Mouse (Mus musculus) adrenal gland, adult 2 months (tissue): ENCODE results near the gene Nt5e. TPM values are rescaled to one million over a fixed set of nuclear protein-coding genes. Genes with fewer than 3 reads are reported as not detected.
"Not testable (repeated sequence)": the region's sequence is repeated elsewhere in the genome, so short reads cannot be mapped to it uniquely, and the experiment has no call there.

Source experiments
- DNase-seq: peaks from one replicate; pipeline ENCODE4 v3.0.0; 2021
- long read RNA-seq: library from polyadenylated mRNA; stranded (forward); transcript quantifications from one replicate; pipeline ENCODE4 v2.0.0, GENCODE M21; 2021
- polyA plus RNA-seq: library from polyadenylated mRNA; depleted of rRNA; stranded (reverse); fragments of >200 nt; gene quantifications from 2 replicates; pipeline ENCODE4 v1.2.3, GENCODE M21; 2012; rRNA removed
- total RNA-seq, 2 experiments: library from RNA; stranded (reverse); gene quantifications; 2 replicates each; pipeline ENCODE4 v1.2.3; 2021

The Nt5e gene
- total RNA-seq: 10 to 100 TPM; 11.1 to 13.6 TPM
- polyA plus RNA-seq: 1.6 and 4.1 TPM in 2 replicates
- long read RNA-seq, transcript Nt5e-201 (9 exons, 3,995 nt): major isoform, 13 of 13 reads
- long read RNA-seq, partial matches to known transcripts: 0 of 13 reads
- long read RNA-seq, other reads (novel, unspliced or antisense): 0 of 13 reads

DNA sequence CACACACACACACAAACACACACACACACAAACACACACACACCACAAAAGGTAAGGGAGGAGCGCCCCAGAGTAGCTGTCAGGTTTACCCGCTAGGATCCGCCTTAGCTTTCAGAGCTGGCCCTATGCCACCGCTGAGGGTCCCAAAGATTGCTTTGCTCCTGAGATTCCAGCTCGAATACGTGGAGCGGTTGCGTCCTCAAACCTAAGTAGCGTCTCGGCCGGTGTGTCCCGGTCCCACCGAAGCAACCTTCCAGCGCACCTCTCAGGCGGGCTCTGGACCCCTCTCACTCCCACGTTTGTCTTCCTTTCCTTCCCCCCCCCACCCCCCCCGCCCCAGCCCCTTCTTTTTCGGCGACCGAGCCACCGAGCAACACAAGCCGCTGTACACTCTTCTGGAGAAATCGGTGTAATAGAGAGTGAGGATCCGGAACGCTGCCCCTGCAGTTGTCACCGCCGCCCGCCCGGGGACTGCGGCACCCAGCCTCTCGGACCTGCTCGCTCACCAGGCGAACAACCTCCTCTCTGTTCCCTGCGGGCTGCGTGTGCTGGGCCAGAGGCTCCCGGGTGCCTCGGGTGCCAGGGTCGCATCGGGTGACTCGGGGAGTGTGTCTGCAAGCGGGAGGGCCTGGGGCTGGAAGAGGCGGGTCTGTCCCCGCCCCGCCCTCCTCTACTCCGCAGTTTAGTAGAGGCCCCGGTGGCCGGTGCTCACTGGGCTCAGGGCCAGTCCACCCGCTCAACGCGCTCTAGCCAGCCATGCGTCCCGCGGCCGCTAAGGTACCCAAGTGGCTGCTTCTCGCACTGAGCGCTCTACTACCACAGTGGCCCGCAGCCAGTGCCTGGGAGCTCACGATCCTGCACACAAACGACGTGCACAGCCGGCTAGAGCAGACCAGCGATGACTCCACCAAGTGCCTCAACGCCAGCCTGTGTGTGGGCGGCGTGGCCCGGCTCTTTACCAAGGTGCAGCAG is at the start of gene Nt5e:
Nt5e (plus strand) TSS at position 268 of the 972 bp plus-strand sequence.
- DNase-seq: peak; percentile 87

DNA sequence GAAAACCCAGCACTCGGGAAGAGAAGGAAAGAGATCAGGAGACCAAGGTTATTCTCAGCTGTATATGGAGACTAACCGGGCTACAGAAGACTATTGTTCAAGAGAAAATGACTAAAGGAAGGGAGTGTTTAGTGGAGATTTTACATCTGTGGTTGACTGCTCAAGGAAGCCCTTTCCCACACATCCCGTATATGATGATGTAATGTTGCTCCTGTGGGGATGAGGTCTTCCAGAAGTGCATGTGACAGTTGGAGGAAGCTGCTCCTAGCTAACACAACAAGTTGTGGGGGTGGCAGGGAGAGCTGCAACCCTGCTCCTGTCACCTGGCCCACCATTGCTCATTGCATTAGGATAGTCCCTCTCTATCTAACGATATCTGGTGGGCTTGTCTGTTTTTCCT is 49.4 kb upstream of the Nt5e start:
- no peak for DNase-seq

GRCm38 (mm10) chr9:88279728-88280127 is 47.3 kb upstream of the Nt5e start:
- DNase-seq: no peak

- no peak for DNase-seq
These were observed 37.3 kb upstream of the Nt5e start for GRCm38 (mm10) chr9:88289568-88290168.

GRCm38 (mm10) chr9:88292836-88293370 is 34.1 kb upstream of the Nt5e start:
- no peak for DNase-seq

DNA sequence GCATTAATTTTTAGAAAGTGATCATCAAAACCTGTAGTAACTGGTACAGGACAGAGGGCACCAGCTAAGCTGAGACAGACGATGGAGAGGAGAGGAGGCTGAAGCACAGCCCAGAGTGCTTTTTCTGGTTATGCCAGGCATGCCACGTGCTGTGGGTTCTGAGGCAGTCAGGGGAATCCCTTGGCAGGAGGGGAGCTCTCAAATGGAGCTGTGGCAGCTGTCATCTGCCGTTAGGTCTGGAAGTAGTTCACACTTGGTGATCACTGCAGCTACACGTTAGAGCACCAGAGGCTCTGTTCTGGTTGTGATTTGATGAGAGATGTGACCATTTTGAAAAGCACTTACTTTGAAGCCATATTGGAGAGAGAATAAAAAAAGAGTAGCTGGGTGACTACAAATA is 31.2 kb upstream of the Nt5e start:
- DNase-seq: no peak

DNA sequence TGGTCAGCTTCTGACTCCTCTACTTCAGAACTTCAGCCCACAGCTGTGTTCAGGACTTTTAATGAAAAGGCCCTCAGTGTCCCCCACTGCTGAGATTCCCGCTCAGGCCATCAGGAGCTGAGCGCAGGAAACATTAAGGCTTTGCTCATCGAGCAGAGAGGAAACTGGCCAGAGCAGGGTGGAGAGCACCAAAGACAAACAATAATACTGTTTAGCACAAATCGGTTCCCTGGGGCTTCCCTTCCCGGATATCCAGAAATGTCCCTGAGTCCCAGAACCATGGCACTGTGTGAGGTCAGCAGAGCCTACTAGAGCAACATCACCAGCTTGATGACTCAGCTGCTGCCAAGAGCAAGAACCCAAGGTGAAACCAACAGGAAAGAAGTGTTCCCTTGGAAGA is 30.7 kb upstream of the Nt5e start:
- DNase-seq: peak; percentile 37

DNA sequence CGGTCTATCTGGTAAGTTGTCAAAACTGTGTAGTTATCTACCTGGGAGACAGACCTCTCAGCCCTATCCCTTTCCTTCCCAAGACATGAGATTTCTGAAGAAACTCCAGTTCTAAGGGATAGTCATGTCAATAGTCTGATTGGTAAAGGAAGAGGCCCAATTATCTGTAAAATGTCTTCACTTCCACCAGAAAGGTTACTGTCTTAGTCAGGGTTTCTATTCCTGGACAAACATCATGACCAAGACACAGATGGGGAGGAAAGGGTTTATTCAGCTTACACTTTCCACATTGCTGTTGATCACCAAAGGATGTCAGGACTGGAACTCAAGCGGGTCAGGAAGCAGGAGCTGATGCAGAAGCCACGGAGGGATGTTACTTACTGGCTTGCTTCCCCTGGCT is 29.8 kb upstream of the Nt5e start:
- DNase-seq: not testable (repeated sequence)

- DNase-seq: no peak
These were observed 28.9 kb upstream of the Nt5e start for GRCm38 (mm10) chr9:88297871-88298658.

- DNase-seq: no peak
These were observed 19.9 kb upstream of the Nt5e start for GRCm38 (mm10) chr9:88307019-88307618.

DNA sequence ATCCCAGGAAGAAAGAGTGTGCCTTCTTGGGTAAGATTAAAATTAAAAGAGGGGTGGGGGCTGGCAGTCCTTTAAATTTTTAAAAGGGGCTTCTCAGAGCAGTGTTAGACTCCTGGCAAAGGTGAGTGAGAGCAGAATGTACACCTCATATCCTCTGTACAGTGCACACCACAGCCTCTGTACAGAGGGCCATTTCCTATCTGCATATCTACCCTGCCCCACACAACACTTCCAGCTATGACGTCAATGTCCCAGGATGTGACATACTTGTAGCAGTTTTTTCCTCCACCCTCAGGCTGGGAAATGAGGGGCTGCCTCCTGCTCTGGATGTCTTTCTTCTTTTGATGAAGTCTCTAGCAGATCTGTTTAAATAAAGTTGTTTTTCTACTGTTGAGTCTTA is 17.9 kb upstream of the Nt5e start:
- DNase-seq: no peak

GRCm38 (mm10) chr9:88319226-88319625 is 7.8 kb upstream of the Nt5e start:
- DNase-seq: no peak

DNA sequence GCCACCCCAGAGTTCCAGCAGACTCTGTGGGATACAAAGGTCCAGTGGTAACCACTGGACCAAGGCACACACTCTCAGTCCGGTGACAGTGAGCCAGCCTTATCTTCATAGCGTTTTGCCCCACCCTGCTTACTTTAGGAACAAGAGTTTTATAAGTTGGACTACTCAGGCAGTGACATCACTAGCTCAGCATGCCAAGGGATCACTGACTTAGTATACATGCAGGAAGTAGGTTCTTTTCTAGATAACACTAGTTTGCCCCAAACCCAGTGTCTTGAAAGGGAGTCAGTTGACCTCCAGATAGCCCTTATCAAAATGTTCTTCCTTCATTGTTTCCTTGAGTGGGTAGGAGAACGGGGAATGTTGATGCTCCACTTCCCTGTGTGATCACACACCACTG is 2.4 kb upstream of the Nt5e start:
- no peak for DNase-seq

GRCm38 (mm10) chr9:88328666-88329065 is 1.7 kb downstream of the Nt5e start:
- no peak for DNase-seq

DNA sequence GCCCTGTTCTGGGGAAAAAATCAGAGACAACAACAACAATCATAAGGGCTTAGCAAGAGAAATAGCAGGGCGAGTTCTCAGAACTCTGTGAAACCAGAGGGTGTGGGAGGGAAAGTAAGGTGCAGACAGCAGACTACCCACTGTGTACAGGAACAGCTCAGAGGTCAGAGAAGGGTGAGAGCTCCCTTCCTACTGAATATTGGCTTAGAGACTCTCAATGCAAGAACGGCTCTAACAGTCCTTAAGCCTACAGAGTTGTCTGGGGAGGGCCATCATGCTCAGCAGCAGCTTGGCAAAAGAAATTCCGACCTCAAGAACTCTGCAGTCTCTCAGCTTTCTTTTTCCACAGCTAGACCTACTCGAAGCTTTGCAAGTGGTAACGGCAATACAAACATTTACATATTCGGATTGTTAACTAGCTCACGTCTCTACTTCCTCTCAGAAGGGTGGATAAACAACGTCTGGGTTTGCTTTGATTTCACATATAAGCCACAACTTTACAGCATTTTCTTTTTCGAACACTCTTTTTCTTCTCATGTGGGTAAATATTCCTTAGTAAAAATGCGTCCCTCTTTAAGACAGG is 2.3 kb downstream of the Nt5e start:
- no peak for DNase-seq

- DNase-seq: no peak
These were observed 3.3 kb downstream of the Nt5e start for GRCm38 (mm10) chr9:88330316-88330715.

DNA sequence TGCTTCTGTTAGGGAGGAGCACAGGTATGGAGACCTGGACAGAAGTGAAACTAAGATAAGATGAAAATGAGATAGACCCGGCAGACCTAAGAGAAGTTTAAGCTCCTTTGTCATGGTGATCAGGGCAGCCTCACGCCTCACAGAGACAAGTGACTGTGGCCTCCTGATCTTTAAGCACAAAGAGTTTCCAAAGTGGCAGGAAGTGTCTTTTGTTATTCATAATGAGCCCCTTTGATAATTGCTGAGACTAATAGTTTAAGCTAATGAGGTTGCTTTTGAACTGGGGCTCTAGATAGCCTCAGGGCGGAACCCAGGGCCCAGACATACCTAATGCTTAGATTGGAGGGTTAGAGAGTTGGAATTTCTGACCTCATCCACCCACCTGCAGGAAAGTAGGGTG is 5.5 kb downstream of the Nt5e start:
- no peak for DNase-seq

- no peak for DNase-seq
These were observed 8.8 kb downstream of the Nt5e start for GRCm38 (mm10) chr9:88335839-88336238.

DNA sequence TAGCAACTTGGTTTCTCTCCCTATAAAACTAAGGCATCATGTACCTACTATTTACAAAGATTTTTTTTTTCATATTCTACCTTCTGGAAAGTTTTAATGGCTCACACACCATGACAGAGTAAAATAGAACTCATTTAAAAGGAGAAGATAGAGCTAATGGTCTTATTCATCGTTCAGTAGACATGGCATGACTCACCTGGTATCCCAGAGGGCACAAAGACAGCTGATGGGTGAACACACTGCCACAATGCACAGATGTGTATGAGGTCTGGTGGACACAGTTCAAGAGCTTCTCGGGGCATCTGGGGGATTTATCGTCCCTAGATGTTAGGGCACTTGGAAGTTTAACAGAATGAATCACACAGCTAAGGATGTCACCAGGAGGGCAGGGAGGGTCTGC is 13.8 kb downstream of the Nt5e start:
- no peak for DNase-seq

DNA sequence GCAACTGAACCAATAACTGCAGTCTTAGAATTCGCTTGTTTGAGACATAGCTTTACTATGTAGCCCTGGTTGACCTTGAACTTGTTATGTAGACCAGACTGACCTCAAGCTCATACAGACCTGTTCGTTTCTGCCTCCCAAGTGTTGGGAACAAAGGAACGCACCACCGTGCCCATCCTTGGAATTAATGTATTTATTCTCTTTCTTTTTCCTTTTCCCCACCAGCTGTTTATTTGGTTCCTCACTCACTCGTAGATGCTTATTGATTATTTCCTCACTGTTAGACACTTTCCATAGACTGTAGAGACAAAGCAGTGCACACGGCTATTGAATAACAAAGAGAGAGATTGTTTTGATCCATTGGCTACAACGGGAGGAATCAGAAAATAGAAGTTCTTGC is 15.2 kb downstream of the Nt5e start:
- DNase-seq: no peak

- DNase-seq: no peak
These were observed 15.7 kb downstream of the Nt5e start for GRCm38 (mm10) chr9:88342701-88343100.
